Mouse (Mus musculus): Measurements from ENCODE around the gene Mmel1. TPM values are rescaled to one million over a fixed set of nuclear protein-coding genes. Genes with fewer than 3 reads are reported as not detected.

The Mmel1 gene
- total RNA-seq (2015): 0.25 TPM in 1 of 2 replicates, not detected in the other
- total RNA-seq (2017): not detected in 2 replicates

- no peak for ATAC-seq (ENCODE audit: poor library complexity, severe bottlenecking)
Observed at GRCm38 (mm10) chr4:154869440-154869839, at the start of gene Mmel1. TSS of gene Mmel1 (plus strand) at chr4:154869585.

- peak; percentile 90 for ATAC-seq (ENCODE audit: poor library complexity, severe bottlenecking)
Observed at GRCm38 (mm10) chr4:154825662-154826061, 43.7 kb upstream of the Mmel1 start.

GRCm38 (mm10) chr4:154826224-154826623, 43.2 kb upstream of the Mmel1 start:
- ATAC-seq (ENCODE audit: poor library complexity, severe bottlenecking): 0 out of 2 replicates have a peak, but pooled peaks have one; percentile 26

GRCm38 (mm10) chr4:154827181-154827580, 42.2 kb upstream of the Mmel1 start:
- no peak for ATAC-seq (ENCODE audit: poor library complexity, severe bottlenecking)

- no peak for ATAC-seq (ENCODE audit: poor library complexity, severe bottlenecking)
Observed at GRCm38 (mm10) chr4:154827861-154828610, 41.3 kb upstream of the Mmel1 start.

GRCm38 (mm10) chr4:154831915-154832573, 37.3 kb upstream of the Mmel1 start:
- no peak for ATAC-seq (ENCODE audit: poor library complexity, severe bottlenecking)

GRCm38 (mm10) chr4:154836183-154836915, 33.0 kb upstream of the Mmel1 start:
- no peak for ATAC-seq (ENCODE audit: poor library complexity, severe bottlenecking)

GRCm38 (mm10) chr4:154837170-154837569, 32.2 kb upstream of the Mmel1 start, which contains the start of gene Ttc34:
TSS of gene Ttc34 (plus strand) at chr4:154837459.
- peak; percentile 76 for ATAC-seq (ENCODE audit: poor library complexity, severe bottlenecking)

GRCm38 (mm10) chr4:154838741-154839140, 30.6 kb upstream of the Mmel1 start:
- no peak for ATAC-seq (ENCODE audit: poor library complexity, severe bottlenecking)

- ATAC-seq (ENCODE audit: poor library complexity, severe bottlenecking): no peak
Observed at GRCm38 (mm10) chr4:154839406-154839805, 30.0 kb upstream of the Mmel1 start.

GRCm38 (mm10) chr4:154852696-154853095, 16.7 kb upstream of the Mmel1 start:
- ATAC-seq (ENCODE audit: poor library complexity, severe bottlenecking): no peak

- no peak for ATAC-seq (ENCODE audit: poor library complexity, severe bottlenecking)
Observed at GRCm38 (mm10) chr4:154853881-154854280, 15.5 kb upstream of the Mmel1 start.

GRCm38 (mm10) chr4:154854676-154855345, 14.6 kb upstream of the Mmel1 start:
- no peak for ATAC-seq (ENCODE audit: poor library complexity, severe bottlenecking)

- peak; percentile 66 for ATAC-seq (ENCODE audit: poor library complexity, severe bottlenecking)
Observed at GRCm38 (mm10) chr4:154855721-154856479, 13.5 kb upstream of the Mmel1 start.

- no peak for ATAC-seq (ENCODE audit: poor library complexity, severe bottlenecking)
Observed at GRCm38 (mm10) chr4:154856480-154856837, 12.9 kb upstream of the Mmel1 start.

GRCm38 (mm10) chr4:154856882-154857281, 12.5 kb upstream of the Mmel1 start:
- no peak for ATAC-seq (ENCODE audit: poor library complexity, severe bottlenecking)

GRCm38 (mm10) chr4:154857366-154858240, 11.8 kb upstream of the Mmel1 start:
- ATAC-seq (ENCODE audit: poor library complexity, severe bottlenecking): no peak

- ATAC-seq (ENCODE audit: poor library complexity, severe bottlenecking): no peak
Observed at GRCm38 (mm10) chr4:154858601-154859000, 10.8 kb upstream of the Mmel1 start.

GRCm38 (mm10) chr4:154861967-154862366, 7.4 kb upstream of the Mmel1 start:
- ATAC-seq (ENCODE audit: poor library complexity, severe bottlenecking): no peak
